Mouse (Mus musculus): ENCODE data around the gene Pbx1.

DNA sequence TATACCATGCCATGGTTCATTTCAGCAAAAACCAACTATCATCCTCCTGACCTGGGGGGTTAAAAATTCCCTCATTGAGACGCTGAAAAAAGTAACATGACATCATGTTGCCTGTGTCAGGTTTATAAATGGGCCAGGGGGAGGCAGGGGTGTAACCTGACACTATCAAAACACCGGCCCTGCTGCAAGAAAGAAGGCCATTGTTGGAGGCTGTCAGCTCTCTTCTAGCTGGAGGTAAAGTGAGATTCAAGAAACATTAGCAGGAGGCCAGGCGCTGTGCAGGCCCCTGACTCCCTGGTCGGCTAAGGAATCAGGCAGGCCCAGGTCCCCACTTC lies 49.3 kb downstream of the Pbx1 start:
- TF ChIP-seq CTCF (IDR thresholded peaks at IDR 0.05; ENCODE audit: insufficient read depth, low read length), result no peak
- no peak for TF ChIP-seq POLR2A (IDR thresholded peaks at IDR 0.05; ENCODE audit: borderline replicate concordance, extremely low read depth, low read depth, low read length)

Data from lung, adult 2 months (tissue).